Mouse (Mus musculus): Measurements from ENCODE around the gene Ccdc113. TPM values are rescaled to one million over a fixed set of nuclear protein-coding genes. Genes with fewer than 3 reads are reported as not detected.
A peak's percentile ranks its signal among the peaks of the same experiment; 100 is the strongest.
"Not testable (repeated sequence)": the region's sequence is repeated elsewhere in the genome, so short reads cannot be mapped to it uniquely, and the experiment has no call there.

The Ccdc113 gene
- total RNA-seq, 2 experiments from 2014 or later, result not detected

GRCm38 (mm10) chr8:95593439-95594393 is 59.8 kb downstream of the Ccdc113 start:
- intact Hi-C loops (cut with DNase I), result no loop called here
- H3K4me3 ChIP-seq, result no peak overlapping the region
- DNase-seq, result no peak
- no peak for TF ChIP-seq CTCF (IDR thresholded peaks at IDR 0.05)
- H3K27ac ChIP-seq, result no peak overlapping the region

- Histone ChIP-seq H3K4me3 (no peak overlapping the region), H3K27ac (no peak overlapping the region)
- DNase-seq, result no peak
- intact Hi-C loops (cut with DNase I), result no loop called here
- no peak for TF ChIP-seq CTCF (IDR thresholded peaks at IDR 0.05)
Observed at GRCm38 (mm10) chr8:95595131-95595530, 61.2 kb downstream of the Ccdc113 start.

- no peak overlapping the region for H3K4me3 ChIP-seq
- H3K27ac ChIP-seq, result no peak overlapping the region
- intact Hi-C loops (cut with DNase I), result no loop called here
- no peak for TF ChIP-seq CTCF (IDR thresholded peaks at IDR 0.05)
- no peak for DNase-seq
Observed at GRCm38 (mm10) chr8:95596841-95597241, 63.0 kb downstream of the Ccdc113 start.

DNA sequence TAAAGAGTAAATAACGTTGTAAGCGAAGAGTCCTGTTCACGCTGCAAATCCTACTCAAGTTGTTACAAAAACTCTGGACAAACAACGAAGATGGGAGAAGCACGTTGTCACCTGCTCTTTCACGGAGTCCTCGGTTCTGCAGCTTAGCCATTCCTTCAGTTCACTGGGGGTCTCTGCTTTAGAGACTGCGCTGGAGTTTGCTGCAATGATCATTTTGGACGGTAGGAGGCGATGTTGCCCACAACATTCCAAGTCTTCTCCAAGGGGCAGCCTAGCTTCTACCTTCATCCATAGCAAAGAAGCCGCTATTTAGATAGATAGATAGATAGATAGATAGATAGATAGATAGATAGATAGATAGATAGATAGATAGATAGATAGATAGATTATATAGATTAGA is 66.0 kb downstream of the Ccdc113 start:
- H3K4me3 ChIP-seq, result no peak overlapping the region
- peak; percentile 72 for TF ChIP-seq CTCF (IDR thresholded peaks at IDR 0.05)
- DNase-seq, result no peak
- no peak overlapping the region for H3K27ac ChIP-seq
- intact Hi-C loops (cut with DNase I), result loop anchor here (5.0 kb wide), 1 partner anchor 317 kb away; no protein-coding TSS in a partner anchor

- intact Hi-C loops (cut with DNase I), result loop anchor here (5.0 kb wide), 1 partner anchor 316 kb away; no protein-coding TSS in a partner anchor
Observed at GRCm38 (mm10) chr8:95601306-95601705, 67.4 kb downstream of the Ccdc113 start.

DNA sequence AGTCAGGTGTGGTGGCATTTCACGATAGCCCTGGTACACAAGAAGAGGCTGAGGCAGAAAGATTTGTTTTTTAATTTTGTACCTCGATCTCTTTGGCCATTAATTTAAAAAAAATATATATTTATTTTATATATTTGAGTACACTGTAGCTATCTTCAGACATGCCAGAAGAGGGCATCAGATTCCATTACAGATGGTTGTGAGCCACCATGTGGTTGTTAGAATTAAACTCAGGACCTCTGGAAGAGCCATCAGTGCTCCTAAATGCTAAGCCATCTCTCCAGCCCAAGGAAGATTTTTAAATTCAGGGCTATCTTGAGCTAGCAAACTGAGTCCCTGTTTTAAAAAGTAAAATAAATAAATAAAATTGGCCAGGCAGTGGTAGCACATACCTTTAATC is 68.3 kb downstream of the Ccdc113 start:
- DNase-seq, result no peak
- Histone ChIP-seq H3K27ac (no peak overlapping the region), H3K4me3 (no peak overlapping the region)
- intact Hi-C loops (cut with DNase I), result loop anchor here (5.0 kb wide), 1 partner anchor 315 kb away; no protein-coding TSS in a partner anchor
- TF ChIP-seq CTCF (IDR thresholded peaks at IDR 0.05), result peak; percentile 14; the same call in 1 of the 2 replicates

More at GRCm38 (mm10) chr8:95601306-95601705, 67.4 kb downstream of the Ccdc113 start:
- no peak overlapping the region for H3K27ac ChIP-seq
- H3K4me3 ChIP-seq, result no peak overlapping the region
- no peak for TF ChIP-seq CTCF (IDR thresholded peaks at IDR 0.05)
- DNase-seq, result no peak

DNA sequence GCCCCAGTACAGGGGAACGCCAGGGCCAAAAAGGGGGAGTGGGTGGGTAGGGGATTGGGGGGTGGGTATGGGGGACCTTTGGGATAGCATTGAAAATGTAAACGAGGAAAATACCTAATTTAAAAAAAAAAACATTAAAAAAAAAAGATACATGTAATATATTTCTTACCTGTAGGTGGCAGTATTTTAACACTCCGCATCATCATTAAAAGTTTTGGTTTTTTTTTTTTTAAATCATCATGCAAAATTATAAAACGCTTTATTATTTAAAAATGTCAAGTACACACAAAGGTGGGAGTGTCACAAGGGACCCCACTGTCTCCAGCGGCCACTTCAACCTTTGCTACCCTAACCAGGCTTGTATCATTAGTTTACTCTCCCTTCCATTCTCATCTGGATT is 72.6 kb downstream of the Ccdc113 start:
- not testable (repeated sequence) for DNase-seq, H3K4me3 ChIP-seq, H3K27ac ChIP-seq
- peak; percentile 64 for TF ChIP-seq CTCF (IDR thresholded peaks at IDR 0.05)
- intact Hi-C loops (cut with DNase I), result loop anchor here (1.0 kb wide), 1 partner anchor 91 kb away; no protein-coding TSS in a partner anchor

- H3K27ac ChIP-seq, result no peak overlapping the region
- no peak overlapping the region for H3K4me3 ChIP-seq
- intact Hi-C loops (cut with DNase I), result no loop called here
- no peak for TF ChIP-seq CTCF (IDR thresholded peaks at IDR 0.05)
- DNase-seq, result no peak
Observed at GRCm38 (mm10) chr8:95607210-95607609, 73.3 kb downstream of the Ccdc113 start.

Other genes with a start within 250 kb of the Ccdc113 start
- under 1 TPM; 0.08 to 0.66 TPM for gene Cngb1, start 227.5 kb upstream of the Ccdc113 start, total RNA-seq (2021)
- gene Tepp, start 223.5 kb upstream of the Ccdc113 start, total RNA-seq (2021), result not detected
- 1 to 10 TPM; 3.3 to 4.4 TPM for gene Zfp319, start 202.1 kb upstream of the Ccdc113 start, total RNA-seq (2021)
- gene Usb1, start 201.8 kb upstream of the Ccdc113 start, total RNA-seq (2021), result 1 to 10 TPM; 5.8 to 7.1 TPM
- 10 to 100 TPM; 13.8 to 17.0 TPM for gene Mmp15, start 181.8 kb upstream of the Ccdc113 start, total RNA-seq (2021)
- 1 to 10 TPM; 6.5 TPM for gene Cfap20, start 99.2 kb upstream of the Ccdc113 start, total RNA-seq (2021)
- 10 to 100 TPM; 23.1 to 23.7 TPM for gene Csnk2a2, start 44.0 kb upstream of the Ccdc113 start, total RNA-seq (2021)
- gene Prss54, start 42.3 kb downstream of the Ccdc113 start, total RNA-seq (2021), result not detected
- gene Gins3, start 99.4 kb downstream of the Ccdc113 start, total RNA-seq (2021), result under 1 TPM; 0.41 to 0.64 TPM
- gene Ndrg4, start 142.9 kb downstream of the Ccdc113 start, total RNA-seq (2021), result 1 to 10 TPM; 2.4 to 4.0 TPM
- 10 to 100 TPM; 10.7 to 13.3 TPM for gene Setd6, start 181.8 kb downstream of the Ccdc113 start, total RNA-seq (2021)

All from gastrocnemius, adult 2 months (tissue).